Mouse (Mus musculus) layer of hippocampus, adult 8-10 months (tissue): Measurements from ENCODE around the gene Armc2. TPM values are rescaled to one million over a fixed set of nuclear protein-coding genes. Genes with fewer than 3 reads are reported as not detected.

ENCODE experiments used
- DNase-seq, 2 experiments: peaks; one replicate each; pipeline ENCODE4 v3.0.0; 2022; ENCODE audit warnings: low spot score in 2 of 2
- total RNA-seq, 4 experiments: library from RNA; stranded (reverse); gene quantifications; 2 replicates each; pipeline ENCODE4 v1.2.4; 2022

Gene Armc2
- total RNA-seq, 4 experiments from 2014 or later, result 8.9 to 12.7 (median 9.7) TPM

DNA sequence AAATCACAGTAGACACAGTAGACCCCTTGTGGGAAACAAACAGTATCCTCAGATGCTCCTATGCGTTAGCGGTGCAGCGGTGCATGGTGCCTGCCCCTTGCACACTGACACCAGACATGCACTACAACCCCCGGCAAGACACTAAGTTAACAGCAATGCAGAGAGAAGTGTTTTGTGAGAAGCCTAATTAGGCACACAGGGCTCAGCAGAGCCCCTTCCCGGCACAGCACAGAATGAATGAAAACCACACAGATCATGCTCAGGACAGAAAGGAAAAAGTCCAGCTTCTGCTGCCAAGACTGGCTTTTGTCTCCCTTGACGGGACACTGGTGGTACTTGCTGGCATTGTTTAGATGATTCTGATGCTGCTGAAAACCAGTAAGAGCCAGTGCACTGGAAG is 109.3 kb downstream of the Armc2 start:
- no peak for DNase-seq

DNA sequence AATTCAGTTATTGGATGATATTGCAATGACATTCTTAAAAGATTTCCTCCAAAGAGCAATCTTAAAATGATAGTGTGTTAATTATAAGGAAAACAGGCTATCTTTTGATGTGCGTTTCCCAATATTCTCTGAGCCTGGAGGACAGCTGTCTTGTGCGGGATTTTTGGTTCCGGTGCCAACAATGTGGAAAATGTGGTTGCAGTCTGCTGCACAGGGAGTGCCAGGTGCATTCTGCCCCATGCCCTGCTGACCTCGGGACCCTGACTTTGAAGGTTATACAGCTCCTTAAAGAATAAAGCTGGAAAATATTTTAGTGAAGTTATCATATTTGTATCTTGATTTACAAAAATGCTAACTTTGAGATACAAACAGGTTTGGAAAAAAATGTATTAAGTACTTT is 110.3 kb downstream of the Armc2 start:
- no peak for DNase-seq

DNA sequence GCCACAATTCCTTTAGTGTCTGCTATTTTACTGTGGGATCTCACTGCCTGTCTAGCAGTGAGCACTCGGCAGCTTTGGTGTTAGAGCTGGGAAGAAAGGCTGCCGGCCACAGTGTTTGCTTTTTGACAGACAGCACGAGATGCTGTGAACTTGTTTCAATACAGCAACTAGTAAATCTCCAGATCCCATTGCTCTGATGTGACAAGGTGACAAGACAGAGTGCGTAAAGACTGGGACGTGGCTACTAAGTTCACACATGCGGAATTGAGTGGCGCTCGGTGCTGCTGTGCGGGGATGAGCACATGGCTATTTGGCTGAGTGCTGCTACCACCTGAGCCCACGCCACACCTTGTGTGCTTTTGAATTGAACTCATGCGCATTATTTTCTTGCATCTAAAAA is 110.8 kb downstream of the Armc2 start:
- DNase-seq, result no peak

DNA sequence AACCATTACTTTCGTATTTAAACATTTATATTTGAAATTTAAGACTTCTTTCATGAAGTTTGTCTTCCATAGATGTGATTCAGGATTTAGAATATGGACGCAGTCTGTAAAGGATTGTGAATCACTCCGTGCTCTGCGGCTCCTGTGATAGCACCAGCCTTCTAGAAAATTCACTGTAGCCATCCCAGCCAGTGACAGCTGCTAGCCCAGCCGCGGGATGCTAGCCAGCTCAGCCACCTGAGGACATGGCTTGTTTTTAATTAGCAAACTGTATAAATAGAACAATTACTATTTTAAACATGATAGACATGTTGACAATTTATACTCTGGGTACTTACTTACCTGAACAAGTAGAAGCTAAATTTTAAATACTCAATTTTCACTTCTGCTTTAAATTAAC is 116.4 kb downstream of the Armc2 start:
- no peak for DNase-seq

DNA sequence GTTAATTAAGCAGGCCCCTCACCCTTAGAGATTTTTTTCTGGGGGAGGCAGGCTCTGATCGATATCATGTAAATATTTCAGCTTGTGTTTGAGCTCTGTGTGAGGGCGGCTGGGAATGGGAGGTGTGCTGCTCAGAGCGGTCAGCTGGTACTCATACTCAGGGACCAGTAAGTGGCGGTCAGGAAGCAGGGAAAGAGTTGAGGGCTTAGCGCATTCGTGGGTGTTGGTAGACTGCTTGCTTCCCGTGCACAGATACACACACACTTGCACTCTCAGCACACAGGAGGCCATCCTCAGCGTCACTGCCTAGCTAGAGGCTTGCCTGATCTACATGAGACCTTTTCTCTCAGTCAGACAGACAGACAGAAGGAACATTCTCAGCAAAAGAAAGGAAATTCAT is 116.8 kb downstream of the Armc2 start:
- DNase-seq, result no peak

DNA sequence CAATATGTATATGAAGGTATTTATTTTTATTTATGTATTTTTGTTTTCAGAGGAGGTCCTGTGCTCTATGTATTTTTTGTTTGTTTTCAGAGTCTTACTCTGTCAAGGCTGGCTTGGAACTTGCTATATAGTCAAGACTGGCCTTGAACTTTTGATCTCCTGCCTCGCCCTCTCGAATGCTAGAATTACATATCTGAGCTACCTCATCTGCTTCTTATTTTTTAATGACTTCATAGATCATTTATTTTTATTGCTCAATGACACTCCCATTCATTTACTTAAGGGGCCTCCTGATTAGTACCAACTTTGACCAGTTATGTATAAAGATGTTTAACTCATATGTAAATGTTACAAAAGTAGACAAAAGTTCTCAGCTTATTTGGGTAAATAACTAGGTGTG is 121.4 kb downstream of the Armc2 start:
- no peak for DNase-seq

DNA sequence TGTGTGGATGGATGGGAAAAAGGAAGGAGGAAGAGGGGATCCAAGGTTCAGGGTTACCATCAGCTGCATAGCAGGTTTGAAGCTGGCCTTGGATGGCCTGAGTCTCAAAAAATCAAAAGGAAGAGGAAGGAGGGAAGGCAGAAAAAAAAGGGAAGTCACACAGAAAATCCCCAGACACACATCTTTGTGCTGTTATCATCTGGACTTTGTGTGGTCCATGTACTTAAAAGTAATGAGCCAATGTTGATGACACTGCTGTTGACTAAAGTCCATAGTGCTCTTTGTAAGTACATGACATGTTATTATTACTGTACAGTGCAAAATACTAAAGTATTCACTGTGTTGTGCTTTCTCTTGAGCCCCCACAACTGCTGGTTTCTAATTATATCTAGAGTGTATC is 121.8 kb downstream of the Armc2 start:
- no peak for DNase-seq

DNA sequence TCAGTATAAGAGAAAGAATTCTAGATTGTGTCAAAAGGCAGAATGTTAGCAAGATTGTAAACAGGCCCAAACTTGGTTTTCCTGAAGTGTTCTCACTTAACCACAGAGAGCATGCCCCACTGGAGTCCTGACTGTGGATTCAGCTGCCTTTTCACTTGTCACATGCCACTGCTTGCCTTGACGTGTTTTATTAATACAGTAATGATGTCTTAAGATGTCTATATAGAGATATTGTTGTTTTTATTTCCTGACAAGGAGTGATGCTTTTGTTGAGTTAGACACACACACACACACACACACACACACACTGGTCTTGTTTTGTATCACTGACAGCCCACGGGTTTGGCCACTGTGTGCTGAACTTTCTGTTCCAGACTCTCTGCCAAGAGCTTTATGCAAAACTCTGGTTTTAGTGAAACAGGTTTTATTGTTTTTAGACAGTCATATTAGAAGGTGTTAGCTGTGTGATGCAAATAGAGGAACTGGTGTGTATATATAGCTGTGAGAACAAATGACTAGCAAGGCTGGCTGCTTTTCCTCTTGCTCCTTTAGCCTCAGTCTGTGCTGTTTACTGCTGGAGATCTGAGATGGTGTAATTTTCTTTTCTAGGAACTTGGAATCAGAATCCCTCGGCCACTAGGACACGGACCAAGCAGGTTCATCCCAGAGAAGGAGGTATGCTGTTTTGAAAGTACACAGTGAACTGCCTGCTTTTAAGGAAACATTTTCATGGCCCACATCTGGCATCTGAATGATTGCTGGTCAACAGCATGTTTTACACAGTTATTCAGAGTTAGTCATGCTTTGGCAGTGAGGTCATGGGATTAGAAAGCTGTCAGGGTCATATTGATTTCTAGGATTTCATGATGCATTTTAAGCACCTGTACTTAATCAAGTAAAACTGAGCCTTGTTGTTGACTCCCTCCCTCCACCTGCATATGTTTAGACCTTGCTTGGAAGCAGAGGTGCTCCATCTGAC is 124.5 kb downstream of the Armc2 start:
- DNase-seq, result no peak

DNA sequence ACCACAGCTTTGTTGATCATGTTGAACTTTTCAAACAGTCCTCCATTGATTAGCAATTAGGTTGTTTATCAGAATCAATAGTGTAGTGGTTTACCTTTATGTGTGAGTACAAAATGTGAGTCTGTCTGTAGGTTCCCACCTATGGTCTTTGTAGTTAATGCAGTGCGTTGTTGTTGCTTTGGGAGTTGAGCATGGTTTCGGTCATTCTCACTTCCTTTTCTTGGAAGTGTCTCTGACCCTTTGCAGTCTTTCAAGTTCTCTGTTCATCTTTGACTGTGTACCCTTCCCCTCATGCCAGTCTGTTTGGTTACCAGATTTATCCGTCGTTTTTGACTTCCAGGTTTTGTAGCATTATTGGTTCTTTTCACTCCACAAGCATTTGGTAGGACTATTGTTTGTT is 126.9 kb downstream of the Armc2 start:
- DNase-seq, result no peak

DNA sequence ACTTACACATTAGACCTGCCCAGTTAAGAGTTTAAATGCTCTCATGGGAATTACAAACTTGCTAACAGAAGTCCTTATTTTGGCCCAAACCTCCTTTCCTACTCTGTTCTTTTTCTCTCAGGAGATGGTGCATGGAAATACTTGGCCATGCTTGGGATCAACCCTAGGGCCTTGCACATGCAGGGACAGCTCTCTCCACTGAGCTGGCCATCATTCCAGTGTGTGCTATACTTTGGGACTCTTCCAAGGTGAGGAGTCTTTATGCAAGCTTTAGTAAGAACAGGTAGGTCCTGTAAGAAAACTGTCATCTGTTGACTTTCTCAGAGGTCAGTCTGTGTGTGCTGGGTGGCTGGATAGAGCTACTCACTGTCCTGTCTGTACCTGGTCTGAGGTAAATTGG is 127.7 kb downstream of the Armc2 start:
- DNase-seq, result no peak

DNA sequence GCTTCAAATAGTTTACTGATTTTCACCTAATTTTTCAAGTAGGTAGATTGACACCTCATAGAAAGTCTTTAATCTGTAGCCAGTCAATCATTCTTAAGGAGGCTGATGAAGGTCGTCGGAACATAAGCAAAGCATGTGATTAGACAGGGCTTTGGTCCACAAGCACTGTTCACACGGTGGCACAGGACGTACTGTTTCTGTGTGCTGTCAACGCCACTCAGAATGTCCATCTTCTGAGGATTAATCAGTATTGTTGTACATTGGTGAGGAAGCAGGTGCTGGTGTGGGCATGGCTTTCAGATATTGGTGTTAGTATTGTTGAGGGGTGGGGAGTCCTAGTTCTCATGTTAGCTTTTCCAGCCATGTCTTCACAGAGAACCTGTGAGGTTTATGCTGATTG is 128.7 kb downstream of the Armc2 start:
- DNase-seq, result no peak

DNA sequence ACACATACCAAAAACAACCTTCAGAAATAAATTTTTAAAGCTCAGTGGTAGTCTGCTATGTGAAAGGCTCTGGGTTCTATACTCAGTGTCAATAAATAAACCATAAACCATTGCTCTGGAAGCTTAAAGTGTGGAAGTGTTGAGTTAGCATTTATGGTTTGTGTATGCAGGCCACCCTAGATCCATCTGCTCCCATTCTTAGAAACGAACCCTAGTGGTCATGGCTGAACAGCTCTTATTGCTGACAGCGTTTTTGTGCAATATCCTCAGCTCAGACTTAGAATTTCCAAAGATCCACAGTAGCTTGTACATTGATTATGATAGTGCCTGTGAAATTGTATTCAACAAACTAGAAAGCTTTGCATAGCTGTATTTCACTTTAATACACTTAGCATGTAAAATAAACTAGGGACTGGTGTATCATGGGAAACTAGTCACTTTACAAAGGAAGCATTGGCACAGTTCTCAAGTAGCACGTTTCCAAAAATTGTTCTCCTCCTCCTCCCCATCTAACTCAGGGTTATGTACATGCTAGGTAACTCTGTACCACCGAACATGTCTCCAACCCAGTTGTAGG is 129.8 kb downstream of the Armc2 start:
- no peak for DNase-seq

DNA sequence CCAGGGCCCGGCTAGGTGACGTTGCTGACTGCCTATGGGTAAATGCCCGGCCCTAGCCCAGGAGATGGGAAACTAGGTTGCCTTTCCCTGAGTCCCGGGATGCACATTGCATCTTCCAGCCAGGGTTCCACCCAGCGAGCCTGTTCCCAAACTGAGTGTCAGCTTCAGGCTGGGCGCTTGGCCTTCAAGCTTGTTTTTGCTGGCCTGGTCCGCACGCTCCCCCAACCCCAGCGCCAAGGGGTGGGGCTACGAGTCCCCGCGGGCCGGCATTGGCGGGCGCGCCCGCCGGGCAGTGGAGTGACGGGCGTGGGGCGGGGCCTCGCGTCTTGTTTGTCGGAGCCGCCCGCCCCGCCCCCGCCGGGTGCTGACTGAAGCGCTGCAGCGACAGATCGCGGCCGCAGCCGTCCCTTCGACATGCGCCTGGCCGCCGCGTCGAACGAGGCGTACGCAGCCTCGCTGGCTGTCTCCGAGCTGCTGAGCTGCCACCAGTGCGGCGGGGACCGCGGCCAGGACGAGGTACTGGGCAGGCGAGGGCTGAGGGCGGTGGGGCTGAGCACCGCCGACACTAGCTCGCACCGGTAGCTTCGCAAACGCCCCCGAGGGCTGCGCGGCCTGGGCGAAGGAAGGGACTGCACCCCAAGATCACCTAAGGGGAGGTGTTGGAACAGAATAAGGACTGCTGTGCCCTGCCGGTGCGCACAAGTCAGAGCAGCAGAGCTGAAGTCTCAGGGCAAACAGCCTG is 131.0 kb downstream of the Armc2 start:
- peak; percentile 84 to 87 for DNase-seq

DNA sequence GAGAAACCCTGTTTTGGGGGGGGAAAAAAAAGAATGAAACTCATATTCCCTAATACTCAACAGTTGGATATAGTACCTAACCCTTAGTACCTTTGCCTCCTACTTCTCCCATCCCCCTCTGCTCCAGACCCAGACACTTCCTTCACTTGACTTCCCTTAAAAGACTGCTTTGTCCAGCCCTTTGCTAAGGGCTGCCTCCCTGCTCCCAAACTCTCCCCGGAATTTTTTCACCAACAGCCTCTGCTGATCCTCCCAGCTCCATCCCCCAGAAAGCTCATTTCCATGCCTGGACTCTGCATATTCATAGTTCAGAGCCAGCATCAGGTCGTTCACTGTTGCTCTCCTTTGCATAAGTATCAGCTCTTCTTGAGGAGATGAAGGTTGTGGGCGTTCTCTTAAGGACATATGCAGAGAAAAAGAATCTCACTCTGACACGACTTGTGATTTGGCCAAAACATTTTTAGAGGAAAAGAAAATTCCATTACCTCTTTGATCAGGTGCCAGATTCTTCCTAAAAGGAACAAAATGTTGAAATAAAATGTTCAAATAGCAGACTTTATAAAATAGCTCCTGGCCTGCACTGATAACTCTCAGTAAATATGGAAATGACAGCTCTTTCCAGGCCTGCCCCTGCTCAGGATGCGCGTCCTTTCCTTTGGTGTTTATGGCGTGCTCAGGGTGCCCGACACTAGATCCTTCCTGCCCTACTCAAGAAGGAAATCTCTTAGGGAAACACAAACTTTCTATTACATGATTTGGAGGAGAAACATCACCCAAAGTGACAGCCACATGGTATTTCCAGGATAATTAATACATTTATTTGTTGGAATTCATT is 134.3 kb downstream of the Armc2 start:
- no peak for DNase-seq

DNA sequence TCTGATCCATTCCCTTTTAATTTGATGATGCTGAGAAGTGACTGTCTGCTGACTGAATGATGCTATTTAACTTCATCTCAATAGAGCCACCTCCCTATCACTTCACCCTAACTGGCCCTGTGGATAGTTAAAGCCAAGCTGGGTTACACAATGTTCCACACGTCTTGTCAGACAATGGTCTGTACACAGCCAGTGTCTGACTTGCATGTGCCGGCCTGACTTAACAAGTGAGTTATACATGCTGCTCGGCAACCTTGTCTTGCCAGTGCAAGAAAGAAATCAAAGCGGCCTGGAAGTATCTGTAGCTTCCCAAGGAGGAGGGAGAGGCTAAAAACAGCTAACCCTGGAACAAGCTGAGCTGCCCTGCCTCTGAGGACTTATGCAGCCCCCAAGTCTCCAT is 136.8 kb downstream of the Armc2 start:
- no peak for DNase-seq

DNA sequence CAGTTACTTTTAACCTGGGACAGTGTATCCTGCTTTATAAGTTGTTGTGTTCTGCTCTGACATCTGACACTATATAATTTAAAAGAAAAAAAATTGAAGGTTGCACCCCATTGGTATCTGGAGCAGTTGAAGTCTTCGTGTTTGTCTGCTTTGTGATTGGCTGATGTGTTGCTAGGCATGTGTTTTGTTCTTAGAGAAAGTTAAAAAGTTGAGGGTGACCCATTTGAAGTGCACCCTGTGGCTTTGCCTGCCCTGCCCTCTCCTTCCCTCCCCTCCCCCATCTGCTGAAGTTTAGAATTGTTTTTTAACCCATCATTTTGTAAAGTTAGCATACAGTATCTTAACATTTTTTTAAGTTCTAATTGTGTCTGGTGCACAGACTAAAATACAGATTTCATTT is 137.5 kb downstream of the Armc2 start:
- no peak for DNase-seq

DNA sequence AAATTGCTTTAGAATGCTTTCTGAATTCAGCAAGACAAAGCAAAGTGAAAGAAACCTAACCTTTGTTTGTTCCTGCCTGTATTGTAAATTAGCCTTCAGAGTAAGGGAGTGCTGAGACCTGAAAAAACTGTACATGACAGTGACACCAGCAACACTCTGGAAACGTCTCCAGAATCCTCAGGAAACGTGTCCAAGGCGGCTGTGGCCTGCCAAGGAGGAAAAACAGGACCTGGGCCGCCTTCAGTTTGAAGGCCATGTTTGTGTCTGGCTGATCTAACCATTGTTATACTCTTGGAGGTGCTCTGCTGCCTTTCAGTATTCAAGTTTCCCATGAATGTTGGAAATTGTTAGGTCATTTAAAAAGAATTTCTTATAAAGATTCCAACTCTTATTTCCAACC is 138.0 kb downstream of the Armc2 start:
- no peak for DNase-seq

DNA sequence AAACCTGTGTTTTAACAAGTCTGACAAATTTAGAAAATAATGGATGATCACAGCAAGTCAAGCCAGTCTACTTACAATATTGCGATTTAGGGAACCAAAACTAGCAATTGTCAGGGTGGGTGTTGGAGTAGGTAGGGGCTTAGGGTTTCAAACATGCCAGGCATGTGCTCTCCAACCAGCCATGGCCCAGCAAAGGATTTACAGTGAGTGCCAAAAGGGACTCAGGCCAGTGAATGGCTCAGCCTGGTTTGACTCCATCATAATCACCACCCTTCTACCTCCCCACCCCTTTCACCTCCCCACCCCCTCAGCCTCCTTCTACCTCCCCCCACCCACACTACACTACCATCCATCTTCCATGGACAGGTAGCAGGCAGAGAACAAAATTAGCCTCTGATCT is 138.6 kb downstream of the Armc2 start:
- DNase-seq, result no peak

DNA sequence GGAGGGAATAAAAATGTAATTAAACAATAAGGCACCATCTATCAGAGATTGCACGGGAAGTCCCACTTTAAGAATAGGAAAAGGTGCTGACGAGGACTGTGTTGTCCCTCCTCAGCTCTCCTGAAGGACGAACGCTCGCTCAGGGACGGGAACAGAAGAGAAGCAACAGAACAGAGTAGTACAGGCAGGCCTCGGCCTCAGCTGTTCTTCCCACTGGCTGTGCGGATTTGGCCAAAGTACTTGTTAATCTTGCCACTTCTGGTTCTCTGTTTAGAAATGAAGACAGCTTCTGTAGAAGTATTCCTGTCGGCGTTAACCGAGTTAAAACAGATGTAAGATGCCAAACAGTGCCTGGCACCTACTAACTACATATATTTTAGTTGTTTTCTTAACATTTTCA is 139.9 kb downstream of the Armc2 start:
- DNase-seq, result no peak

DNA sequence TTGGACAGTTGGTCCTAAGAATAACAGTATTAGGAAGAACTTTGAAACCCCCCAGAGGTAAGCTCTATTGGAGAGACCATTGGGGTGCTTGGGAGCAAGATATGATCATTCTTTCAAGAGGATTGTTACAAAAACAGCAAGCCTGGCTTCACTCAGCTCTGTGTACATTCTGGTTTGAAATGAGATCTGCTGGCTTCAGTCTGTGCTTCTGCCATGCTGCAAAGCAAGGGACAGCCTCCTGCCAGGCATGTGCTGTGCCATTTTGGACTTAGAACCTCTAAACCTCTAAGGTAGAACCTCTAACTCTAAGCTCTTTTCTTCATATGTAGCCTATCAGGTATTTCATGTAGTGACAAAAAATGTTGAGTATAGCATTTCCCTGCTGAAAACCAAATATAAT is 142.6 kb downstream of the Armc2 start:
- no peak for DNase-seq

DNA sequence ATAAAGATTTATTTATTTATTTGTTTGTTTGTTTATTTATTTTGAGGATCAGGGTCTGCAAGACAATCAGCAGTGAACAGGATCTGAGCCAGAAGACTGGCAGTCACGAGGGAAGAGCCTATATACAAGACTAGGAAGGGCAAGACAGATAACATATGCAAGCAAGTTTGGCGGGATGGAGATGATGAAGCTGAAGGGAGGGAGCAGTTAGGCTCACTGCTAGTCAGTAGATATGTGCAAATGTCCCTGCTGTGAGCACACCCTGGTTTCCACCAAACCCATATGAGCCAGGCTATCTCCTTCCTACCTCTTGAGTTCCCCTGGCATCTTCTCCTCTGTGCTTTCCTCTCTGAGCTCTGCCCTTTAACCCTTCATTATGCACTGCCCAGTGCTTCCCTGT is 146.7 kb downstream of the Armc2 start:
- DNase-seq, result no peak
